ENCODE assay signal across 16 mouse cellular contexts in genomic region chr9:110047857-110048256, GRCm38 (mm10).
DNase-seq lines count a peak whose midpoint lies in the region; ATAC-seq lines count a peak whose summit lies in the region.
"Had no signal": no experiment of that assay in that cellular context is flagged by ENCODE, and none has a peak within 500 bp of the region (broad histone marks: within the 10 kb centered on the region; RNA-seq: fewer than 3 reads in every experiment).

No protein-coding gene starts in this region.

- H3K4me1 ChIP-seq in embryonic facial prominence, embryonic 11.5 days (ENCODE audit: control insufficient read depth, insufficient read depth, low read length), result no peaks in the 10 kb centered on the region
- peaks cover 13% of the 10 kb centered on the region for H3K4me1 ChIP-seq in embryonic facial prominence, embryonic 10.5 days
- H3K4me1 ChIP-seq in hindbrain, embryonic 14.5 days (replicated peaks; ENCODE audit: control insufficient read depth, insufficient read depth, low read length), result peaks cover 28% of the 10 kb centered on the region

- ATAC-seq in embryonic facial prominence, embryonic 11.5 days (replicated peaks; ENCODE audit: insufficient number of reproducible peaks, low FRiP score, low TSS enrichment, low read depth), result no peak
- peak; percentile 52; the same call in 1 of the 2 replicates for ATAC-seq in hindbrain, embryonic 14.5 days (ENCODE audit: low FRiP score)
- ATAC-seq: liver, postnatal 0 days; Patski had no signal

- H3K27me3 ChIP-seq in embryonic facial prominence, embryonic 11.5 days (ENCODE audit: control insufficient read depth, insufficient read depth, low read length), result no peaks in the 10 kb centered on the region
- H3K27me3 ChIP-seq in embryonic facial prominence, embryonic 10.5 days (replicated peaks; ENCODE audit: low read depth, poor library complexity, severe bottlenecking), result no peaks in the 10 kb centered on the region
- H3K27me3 ChIP-seq in hindbrain, embryonic 14.5 days (ENCODE audit: control insufficient read depth, insufficient read depth, low read length), result no peaks in the 10 kb centered on the region
- H3K27me3 ChIP-seq: heart, embryonic 13.5 days; limb, embryonic 15.5 days; midbrain, embryonic 12.5 days; Patski had no signal

- WGBS in embryonic facial prominence, embryonic 11.5 days, result 53% methylated on average over 3 of the region's 3 CpGs
- WGBS in embryonic facial prominence, embryonic 10.5 days, result 69% methylated on average over 3 of the region's 3 CpGs
- 5% methylated on average over 3 of the region's 3 CpGs for WGBS in hindbrain, embryonic 14.5 days

- H3K9me3 ChIP-seq in embryonic facial prominence, embryonic 11.5 days (replicated peaks; ENCODE audit: control insufficient read depth, low read length), result no peaks in the 10 kb centered on the region
- H3K9me3 ChIP-seq in embryonic facial prominence, embryonic 10.5 days, result no peaks in the 10 kb centered on the region
- H3K9me3 ChIP-seq in hindbrain, embryonic 14.5 days (ENCODE audit: control insufficient read depth, low read length), result no peaks in the 10 kb centered on the region
- H3K9me3 ChIP-seq: heart, embryonic 13.5 days; limb, embryonic 15.5 days; midbrain, embryonic 12.5 days had no signal

- H3K4me2 ChIP-seq in embryonic facial prominence, embryonic 11.5 days (ENCODE audit: low read depth, low read length), result no peak overlapping the region
- no peak overlapping the region for H3K4me2 ChIP-seq in hindbrain, embryonic 14.5 days (replicated peaks)
- H3K4me2 ChIP-seq: heart, embryonic 13.5 days; limb, embryonic 15.5 days; midbrain, embryonic 12.5 days had no signal

- peak; percentile 59 for DNase-seq in embryonic facial prominence, embryonic 11.5 days (ENCODE audit: low spot score)
- DNase-seq in embryonic facial prominence, embryonic 10.5 days (ENCODE audit: low spot score), result no peak
- peak; percentile 29 for DNase-seq in layer of hippocampus, adult 9-11 months
- DNase-seq in layer of hippocampus, adult 9-10 months (ENCODE audit: low spot score), result no peak
- DNase-seq in adipocyte (ENCODE audit: low spot score), result peak; percentile 38
- peak; percentile 41 for DNase-seq in hindbrain, embryonic 14.5 days (ENCODE audit: low spot score)
- DNase-seq in thymus, postnatal 0 days (ENCODE audit: low spot score), result no peak
- DNase-seq in cerebellum, adult 18-20 months, result no peak
- DNase-seq: cerebellum, adult 11-12 months; gastrocnemius, postnatal 25 days; kidney, adult 9 months; liver, postnatal 0 days had no signal

- H3K9ac ChIP-seq in embryonic facial prominence, embryonic 11.5 days (replicated peaks; ENCODE audit: low read length), result no peak overlapping the region
- no peak overlapping the region for H3K9ac ChIP-seq in hindbrain, embryonic 14.5 days
- H3K9ac ChIP-seq: heart, embryonic 13.5 days; limb, embryonic 15.5 days; liver, postnatal 0 days; midbrain, embryonic 12.5 days had no signal

- H3K36me3 ChIP-seq in embryonic facial prominence, embryonic 11.5 days (replicated peaks; ENCODE audit: control insufficient read depth, insufficient read depth, low read depth, low read length), result no peaks in the 10 kb centered on the region
- peaks cover 18% of the 10 kb centered on the region; the same call in 1 of the 2 replicates for H3K36me3 ChIP-seq in embryonic facial prominence, embryonic 10.5 days (replicated peaks)
- no peaks in the 10 kb centered on the region for H3K36me3 ChIP-seq in hindbrain, embryonic 14.5 days (replicated peaks; ENCODE audit: control insufficient read depth, insufficient read depth)
- H3K36me3 ChIP-seq: midbrain, embryonic 12.5 days had no signal

- no peak overlapping the region for H3K4me3 ChIP-seq in embryonic facial prominence, embryonic 11.5 days (ENCODE audit: low read depth, low read length)
- H3K4me3 ChIP-seq in embryonic facial prominence, embryonic 10.5 days, result no peak overlapping the region
- H3K4me3 ChIP-seq in hindbrain, embryonic 14.5 days (replicated peaks; ENCODE audit: low read length), result no peak overlapping the region
- H3K4me3 ChIP-seq: heart, embryonic 13.5 days; limb, embryonic 15.5 days; midbrain, embryonic 12.5 days had no signal

- H3K27ac ChIP-seq in embryonic facial prominence, embryonic 11.5 days (replicated peaks; ENCODE audit: low read depth, low read length), result no peak overlapping the region
- no peak overlapping the region for H3K27ac ChIP-seq in embryonic facial prominence, embryonic 10.5 days (replicated peaks)
- peak overlapping the region; percentile 38; the same call in 1 of the 2 replicates for H3K27ac ChIP-seq in hindbrain, embryonic 14.5 days
- H3K27ac ChIP-seq: heart, embryonic 13.5 days; limb, embryonic 15.5 days had no signal

Comparison
In these comparisons a context has a peak if more than half of its experiments do, and no peak if none do; other contexts are left out.
1. DNase-seq: peak in embryonic facial prominence, embryonic 11.5 days (single experiment), layer of hippocampus, adult 9-11 months (single experiment), adipocyte (single experiment) and hindbrain, embryonic 14.5 days (single experiment); none in embryonic facial prominence, embryonic 10.5 days (single experiment), layer of hippocampus, adult 9-10 months (single experiment), thymus, postnatal 0 days (single experiment) and cerebellum, adult 18-20 months (0 of 2).